In genomic region chr1:161875706-161876552, GRCm38 (mm10) we compare ENCODE assay signal across 8 mouse cellular contexts. TPM values are rescaled to one million over a fixed set of nuclear protein-coding genes. Genes with fewer than 3 reads are reported as not detected.
DNase-seq lines count a peak whose midpoint lies in the region; TF ChIP-seq lines count a peak whose summit lies in the region.

No protein-coding gene starts in this region.

- H3K27me3 ChIP-seq in forebrain, embryonic 10.5 days (ENCODE audit: poor library complexity, severe bottlenecking) = no peaks in the 10 kb centered on the region

- no peak for TF ChIP-seq CTCF in olfactory bulb, adult 2 months (IDR thresholded peaks at IDR 0.05; ENCODE audit: insufficient read depth, low read depth, low read length)

- peak overlapping the region; percentile 83 for H3K4me3 ChIP-seq in forebrain, embryonic 10.5 days
- peak overlapping the region; percentile 84 for H3K4me3 ChIP-seq in olfactory bulb, adult 2 months (ENCODE audit: insufficient read depth, low read depth, low read length)

- peak overlapping the region; percentile 98 for H3K27ac ChIP-seq in forebrain, embryonic 10.5 days
- peak overlapping the region; percentile 89 for H3K27ac ChIP-seq in olfactory bulb, adult 2 months (ENCODE audit: insufficient read depth, low read depth, low read length)

- TF ChIP-seq POLR2A in olfactory bulb, adult 2 months (IDR thresholded peaks at IDR 0.05; ENCODE audit: insufficient read depth, low read depth, low read length) = no peak

- WGBS in forebrain, embryonic 10.5 days = 0% methylated on average over 34 of the region's 34 CpGs
- WGBS in olfactory bulb, adult 2 months = under 1% methylated on average over 34 of the region's 34 CpGs

- no peaks in the 10 kb centered on the region for H3K36me3 ChIP-seq in forebrain, embryonic 10.5 days (replicated peaks)

- H3K4me1 ChIP-seq in forebrain, embryonic 10.5 days = peaks cover 28% of the 10 kb centered on the region
- no peaks in the 10 kb centered on the region for H3K4me1 ChIP-seq in olfactory bulb, adult 2 months (ENCODE audit: control insufficient read depth, insufficient read depth, low read length)

- DNase-seq in lung, adult 18-20 months = peak; percentile 17 to 56
- no peak for DNase-seq in lung, postnatal 4 days
- DNase-seq in T-cell, adult 2 months (ENCODE audit: low spot score) = peak; percentile 76
- DNase-seq in forebrain, embryonic 10.5 days (ENCODE audit: extremely low spot score, low spot score) = peak; percentile 41
- DNase-seq in kidney, adult 9 months = peak; percentile 58
- DNase-seq in lung, postnatal 10 days = peak; percentile 9
- DNase-seq in right cerebral cortex, postnatal 14 days = no peak

- no peaks in the 10 kb centered on the region for H3K9me3 ChIP-seq in forebrain, embryonic 10.5 days

RNA-seq across cellular contexts. Expression of gene Suco, which starts 0.6 kb away (rescaled TPM):
- polyA plus RNA-seq in forebrain, embryonic 10.5 days (2016; fragmentation: Nextera tagmentation; extraction: Ambion mirVana) = 20.5 and 26.7 TPM in 2 replicates
- polyA plus RNA-seq in olfactory bulb, adult 2 months (2012; ENCODE audit: insufficient read depth, insufficient read length, low replicate concordance, missing spikeins) = 72.2 TPM in 1 of 2 replicates, not detected in the other

Comparison
In these comparisons a context has a peak if more than half of its experiments do, and no peak if none do; other contexts are left out.
1. DNase-seq: peak in lung, adult 18-20 months (2 of 2), T-cell, adult 2 months (single experiment), forebrain, embryonic 10.5 days (single experiment), kidney, adult 9 months (single experiment) and lung, postnatal 10 days (single experiment); none in lung, postnatal 4 days (0 of 2) and right cerebral cortex, postnatal 14 days (single experiment).